Mouse (Mus musculus) liver, adult 2 months (tissue): ENCODE measurements around the gene Olfr986.

Experiments
- CTCF ChIP-seq: fragments of 200-500 bp; IDR thresholded peaks from 2 replicates; pipeline ENCODE4 v1.5.1; 2011; ENCODE audit warnings: low read depth, low read length, control low read depth
- POLR2A ChIP-seq: fragments of 200-500 bp; IDR thresholded peaks from 2 replicates; pipeline ENCODE4 v1.6.1; 2011; ENCODE audit warnings: low read length, control low read depth; ENCODE audit not compliant: insufficient read depth; ENCODE audit errors: extremely low read depth

DNA sequence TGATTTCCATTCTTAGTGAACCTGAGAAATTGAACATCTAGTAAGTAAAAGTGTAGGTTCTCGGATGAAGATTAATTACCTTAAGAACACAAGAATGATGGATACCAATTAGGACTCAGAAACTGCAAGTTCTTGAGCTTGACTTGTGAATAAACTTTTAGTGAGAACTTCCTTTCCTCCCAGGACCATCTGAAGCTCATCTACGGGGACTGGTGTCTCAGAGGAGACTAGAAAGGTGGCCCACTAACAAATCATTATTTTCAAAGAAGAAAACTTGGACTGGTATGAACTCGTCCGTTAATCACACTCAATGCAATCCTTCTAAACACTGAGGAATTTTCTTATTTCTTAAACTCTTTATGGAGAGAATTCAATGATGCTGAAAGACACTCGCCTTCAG, at the start of gene Olfr986:
- TF ChIP-seq CTCF (no peak), POLR2A (no peak)
